8 mouse cellular contexts compared by ENCODE assay signal in the genomic region with DNA sequence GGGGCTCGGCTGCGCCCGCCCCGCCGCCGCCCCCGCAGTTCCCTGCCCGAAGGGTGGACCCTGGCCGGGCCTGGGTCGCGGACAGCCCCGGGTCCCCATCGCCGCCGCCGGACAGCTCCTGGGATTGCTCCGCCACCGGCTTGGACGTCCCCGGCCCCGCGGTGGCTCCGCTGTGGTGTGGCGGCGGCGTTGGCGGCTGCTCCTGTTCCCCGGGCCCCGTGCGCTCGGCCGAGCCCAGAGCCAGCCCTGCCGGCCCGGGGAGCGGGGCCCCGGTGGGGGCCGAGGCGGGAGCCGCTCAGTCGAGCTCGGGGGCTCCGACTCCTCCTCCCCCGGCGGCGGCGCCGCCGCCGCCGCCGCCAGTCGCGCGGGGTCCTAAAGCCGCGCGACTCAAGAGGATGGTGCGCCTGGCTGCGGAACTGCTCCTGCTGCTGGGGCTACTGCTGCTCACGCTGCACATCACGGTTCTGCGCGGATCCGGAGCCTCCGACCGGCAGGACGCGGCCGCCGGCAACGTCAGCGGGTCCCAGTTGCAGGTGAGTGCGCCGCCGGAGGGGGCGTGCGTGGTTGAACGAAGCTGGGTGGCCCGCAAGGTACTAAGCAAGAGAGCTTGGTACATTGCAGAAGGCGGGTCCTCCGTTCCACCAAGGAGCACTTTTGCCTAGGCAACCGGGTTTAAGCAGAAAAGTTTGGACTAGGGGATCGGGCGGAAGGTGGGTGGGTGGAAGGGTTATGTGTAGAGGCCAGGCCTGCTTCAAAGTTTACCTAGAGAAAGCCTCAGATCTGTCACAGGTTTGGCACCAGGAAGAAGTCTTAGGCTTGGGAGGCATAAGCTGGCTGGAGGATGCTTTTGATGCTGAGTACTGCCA. TPM values are rescaled to one million over a fixed set of nuclear protein-coding genes. Genes with fewer than 3 reads are reported as not detected.
A peak's percentile ranks its signal among the peaks of the same experiment; 100 is the strongest.
DNase-seq lines count a peak whose midpoint lies in the region; ATAC-seq lines count a peak whose summit lies in the region.

No protein-coding gene starts in this region.

- DNase-seq in lung, adult 18-20 months, result peak; percentile 16 to 30
- DNase-seq in lung, postnatal 25 days (ENCODE audit: low spot score), result no peak
- DNase-seq in embryo, embryonic 9.5 days (ENCODE audit: extremely low spot score), result peak; percentile 75
- DNase-seq in gastrocnemius, postnatal 4 days (ENCODE audit: low spot score in 2 of 2), result peak; percentile 17 to 38
- peak; percentile 82 for DNase-seq in intestine, embryonic 14.5 days (ENCODE audit: low spot score)
- DNase-seq in left cerebral cortex, postnatal 14 days (ENCODE audit: low spot score in 2 of 2), result peak; percentile 53 to 64
- DNase-seq in midbrain, embryonic 10.5 days (ENCODE audit: low spot score), result peak; percentile 80

- peak overlapping the region; percentile 43 for H3K27ac ChIP-seq in intestine, embryonic 14.5 days (ENCODE audit: low read depth)
- H3K27ac ChIP-seq in midbrain, embryonic 10.5 days (replicated peaks), result peak overlapping the region; percentile 93
- peak overlapping the region; percentile 77 for H3K27ac ChIP-seq in stomach, embryonic 15.5 days

- peak overlapping the region; percentile 83 for H3K4me3 ChIP-seq in intestine, embryonic 14.5 days (ENCODE audit: low read depth, low read length)
- peak overlapping the region; percentile 95 for H3K4me3 ChIP-seq in midbrain, embryonic 10.5 days
- H3K4me3 ChIP-seq in stomach, embryonic 15.5 days (replicated peaks), result peak overlapping the region; percentile 91

- H3K4me2 ChIP-seq in intestine, embryonic 14.5 days (ENCODE audit: low read length), result peak overlapping the region; percentile 100
- H3K4me2 ChIP-seq in stomach, embryonic 15.5 days, result peak overlapping the region; percentile 99

- peaks cover 24% of the 10 kb centered on the region for H3K27me3 ChIP-seq in intestine, embryonic 14.5 days (replicated peaks; ENCODE audit: control insufficient read depth, insufficient read depth, low read length)
- H3K27me3 ChIP-seq in midbrain, embryonic 10.5 days (ENCODE audit: low read depth, poor library complexity, severe bottlenecking), result peaks cover 50% of the 10 kb centered on the region
- 0 out of 2 replicates have a peak, but pooled peaks cover 12% of the 10 kb centered on the region for H3K27me3 ChIP-seq in stomach, embryonic 15.5 days (replicated peaks)

- H3K9me3 ChIP-seq in intestine, embryonic 14.5 days (ENCODE audit: control insufficient read depth, low read length), result no peaks in the 10 kb centered on the region
- no peaks in the 10 kb centered on the region for H3K9me3 ChIP-seq in midbrain, embryonic 10.5 days (replicated peaks)
- no peaks in the 10 kb centered on the region for H3K9me3 ChIP-seq in stomach, embryonic 15.5 days

- peak; percentile 87 for ATAC-seq in intestine, embryonic 14.5 days (replicated peaks; ENCODE audit: low FRiP score, low TSS enrichment, low read depth)
- peak; percentile 83 for ATAC-seq in stomach, embryonic 15.5 days (ENCODE audit: insufficient read depth, low FRiP score, low read depth)

- WGBS in intestine, embryonic 14.5 days, result under 1% methylated on average over 73 of the region's 84 CpGs
- under 1% methylated on average over 79 of the region's 84 CpGs for WGBS in midbrain, embryonic 10.5 days
- under 1% methylated on average over 77 of the region's 84 CpGs for whole genome bisulfite sequencing in stomach, embryonic 15.5 days

- no peaks in the 10 kb centered on the region for H3K36me3 ChIP-seq in intestine, embryonic 14.5 days (ENCODE audit: control insufficient read depth, insufficient read depth, low read length)
- H3K36me3 ChIP-seq in midbrain, embryonic 10.5 days, result no peaks in the 10 kb centered on the region
- H3K36me3 ChIP-seq in stomach, embryonic 15.5 days, result no peaks in the 10 kb centered on the region

- no peaks in the 10 kb centered on the region for H3K4me1 ChIP-seq in intestine, embryonic 14.5 days (replicated peaks; ENCODE audit: control insufficient read depth, insufficient read depth, low read length)
- peaks cover 27% of the 10 kb centered on the region for H3K4me1 ChIP-seq in midbrain, embryonic 10.5 days
- H3K4me1 ChIP-seq in stomach, embryonic 15.5 days, result 0 out of 2 replicates have a peak, but pooled peaks cover 5% of the 10 kb centered on the region

- intact Hi-C loops in left cerebral cortex, postnatal 14 days (cut with DNase I), result no loop called here

- H3K9ac ChIP-seq in intestine, embryonic 14.5 days (ENCODE audit: low read length), result peak overlapping the region; percentile 68
- H3K9ac ChIP-seq in stomach, embryonic 15.5 days, result peak overlapping the region; percentile 66

RNA-seq across cellular contexts. Expression of a gene that starts 0.5 kb away (rescaled TPM):
- total RNA-seq in gastrocnemius, postnatal 4 days (2021), result 1 to 10 TPM in 1 of 2 experiments, under 1 TPM in 1; 0.93 to 2.0 TPM
- 0.82 and 0.95 TPM in 2 replicates for polyA plus RNA-seq in intestine, embryonic 14.5 days (2014; fragmentation: Nextera tagmentation; extraction: Ambion mirVana)
- total RNA-seq in left cerebral cortex, postnatal 14 days (2021), result 1 to 10 TPM; 5.5 to 8.0 TPM
- 0.85 and 0.87 TPM in 2 replicates for polyA plus RNA-seq in midbrain, embryonic 10.5 days (2016; fragmentation: Nextera tagmentation; extraction: Ambion mirVana)
- 1.4 and 1.6 TPM in 2 replicates for polyA plus RNA-seq in stomach, embryonic 15.5 days (2015; fragmentation: Nextera tagmentation; extraction: Ambion mirVana)

Comparison
In these comparisons a context has a peak if more than half of its experiments do, and no peak if none do; other contexts are left out.
1. H3K27ac ChIP-seq: peak in every context shown above with its lines; median percentile 93 in midbrain, embryonic 10.5 days; 77 in stomach, embryonic 15.5 days; 43 in intestine, embryonic 14.5 days.